ENCODE assay signal across 26 mouse cellular contexts in the genomic region with DNA sequence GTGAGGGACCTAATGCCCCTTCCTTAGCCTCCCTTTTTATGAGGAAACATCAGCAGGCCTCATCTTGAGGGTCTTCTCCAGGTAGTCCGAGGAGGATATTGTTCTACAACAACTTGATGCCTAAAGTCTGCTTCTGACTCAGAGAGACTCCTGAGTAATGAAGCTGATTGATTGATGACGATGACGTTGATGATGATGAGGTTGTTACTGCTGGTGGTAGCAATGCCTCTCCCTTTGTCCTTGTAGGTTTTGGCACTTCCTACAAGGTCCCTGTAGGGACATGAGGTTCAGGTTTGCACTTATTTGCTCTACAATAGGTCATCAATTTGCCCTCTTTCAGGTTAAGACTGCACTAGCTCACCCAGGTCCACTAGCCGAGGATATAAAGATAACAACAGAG.
"Had no signal": no experiment of that assay in that cellular context is flagged by ENCODE, and none has a peak within 500 bp of the region (broad histone marks: within the 10 kb centered on the region; RNA-seq: fewer than 3 reads in every experiment).

No protein-coding gene starts in this region.

- H3K4me3 ChIP-seq: embryonic facial prominence, embryonic 10.5 days; embryonic facial prominence, embryonic 12.5 days; embryonic facial prominence, embryonic 13.5 days; embryonic facial prominence, embryonic 15.5 days; erythroblast, embryonic 14.5 days; forebrain, embryonic 10.5 days; forebrain, embryonic 12.5 days; forebrain, embryonic 13.5 days; forebrain, embryonic 15.5 days; gastrocnemius, adult 2 months; heart, adult 2 months; heart, embryonic 10.5 days had no signal

- H3K9me3 ChIP-seq: embryonic facial prominence, embryonic 10.5 days; embryonic facial prominence, embryonic 12.5 days; embryonic facial prominence, embryonic 13.5 days; embryonic facial prominence, embryonic 15.5 days; forebrain, embryonic 10.5 days; forebrain, embryonic 12.5 days; forebrain, embryonic 13.5 days; forebrain, embryonic 15.5 days; heart, embryonic 10.5 days had no signal

- H3K27ac ChIP-seq: embryonic facial prominence, embryonic 10.5 days; embryonic facial prominence, embryonic 12.5 days; embryonic facial prominence, embryonic 13.5 days; embryonic facial prominence, embryonic 15.5 days; forebrain, embryonic 10.5 days; forebrain, embryonic 12.5 days; forebrain, embryonic 13.5 days; forebrain, embryonic 15.5 days; gastrocnemius, adult 2 months; heart, adult 2 months; heart, embryonic 10.5 days had no signal

- H3K27me3 ChIP-seq: embryonic facial prominence, embryonic 12.5 days; embryonic facial prominence, embryonic 13.5 days; embryonic facial prominence, embryonic 15.5 days; forebrain, embryonic 13.5 days; forebrain, embryonic 15.5 days had no signal

- DNase-seq: cerebellum, postnatal 14 days; cerebellum, postnatal 25 days; cerebellum, postnatal 36 days; embryo, embryonic 11 days; forebrain, postnatal 0 days; gastrocnemius, adult 2 months; gastrocnemius, postnatal 10 days; gastrocnemius, postnatal 14 days; gastrocnemius, postnatal 25 days; gastrocnemius, postnatal 36 days; heart, adult 11 months; heart, adult 18-20 months; heart, adult 2 months had no signal

- H3K4me2 ChIP-seq: embryonic facial prominence, embryonic 12.5 days; embryonic facial prominence, embryonic 13.5 days; embryonic facial prominence, embryonic 15.5 days; forebrain, embryonic 12.5 days; forebrain, embryonic 13.5 days; forebrain, embryonic 15.5 days; heart, embryonic 11.5 days had no signal

- H3K9ac ChIP-seq: embryonic facial prominence, embryonic 12.5 days; embryonic facial prominence, embryonic 13.5 days; embryonic facial prominence, embryonic 15.5 days; forebrain, embryonic 12.5 days; forebrain, embryonic 13.5 days; forebrain, embryonic 15.5 days; forebrain, postnatal 0 days had no signal

- H3K4me1 ChIP-seq: embryonic facial prominence, embryonic 12.5 days; forebrain, embryonic 12.5 days; forebrain, embryonic 13.5 days; forebrain, embryonic 15.5 days had no signal

- H3K36me3 ChIP-seq: embryonic facial prominence, embryonic 10.5 days; embryonic facial prominence, embryonic 12.5 days; embryonic facial prominence, embryonic 13.5 days; embryonic facial prominence, embryonic 15.5 days; forebrain, embryonic 10.5 days; forebrain, embryonic 12.5 days; forebrain, embryonic 15.5 days; heart, embryonic 10.5 days had no signal

- ATAC-seq: forebrain, embryonic 13.5 days; forebrain, embryonic 14.5 days; forebrain, embryonic 15.5 days; forebrain, embryonic 16.5 days; forebrain, postnatal 0 days had no signal
